Mouse (Mus musculus) cerebellum, adult 9-11 months (tissue): Measurements from ENCODE around the gene Dusp15.

ENCODE experiments used
- DNase-seq: peaks from one replicate; pipeline ENCODE4 v3.0.0; 2022

Dusp15 gene

DNA sequence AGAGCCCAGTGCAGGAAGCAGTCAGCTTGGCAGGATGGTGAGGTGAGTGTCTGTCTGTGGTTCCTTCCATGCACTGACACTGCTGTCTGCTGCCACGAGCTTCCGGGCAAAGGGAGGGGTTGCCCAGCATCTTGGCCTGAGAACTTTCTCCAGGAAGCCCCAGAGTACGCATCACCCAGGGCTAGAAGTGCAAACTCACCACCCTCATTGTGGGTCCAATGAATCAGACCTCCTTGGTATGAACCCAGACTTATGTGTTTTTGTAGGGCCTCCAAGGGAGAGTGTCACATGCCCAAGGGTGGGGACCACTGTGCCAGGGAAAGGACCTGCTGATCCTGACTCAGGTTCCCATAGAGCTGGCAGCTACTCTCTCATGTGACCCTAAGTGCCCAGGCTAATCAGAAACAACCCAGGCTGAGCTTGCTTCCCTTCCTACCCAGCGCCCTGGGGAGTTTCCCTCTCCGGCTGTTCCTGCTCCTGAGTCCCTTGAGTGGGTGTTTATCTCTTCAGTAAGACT, 47.3 kb downstream of the Dusp15 start:
- peak; percentile 2 for DNase-seq

DNA sequence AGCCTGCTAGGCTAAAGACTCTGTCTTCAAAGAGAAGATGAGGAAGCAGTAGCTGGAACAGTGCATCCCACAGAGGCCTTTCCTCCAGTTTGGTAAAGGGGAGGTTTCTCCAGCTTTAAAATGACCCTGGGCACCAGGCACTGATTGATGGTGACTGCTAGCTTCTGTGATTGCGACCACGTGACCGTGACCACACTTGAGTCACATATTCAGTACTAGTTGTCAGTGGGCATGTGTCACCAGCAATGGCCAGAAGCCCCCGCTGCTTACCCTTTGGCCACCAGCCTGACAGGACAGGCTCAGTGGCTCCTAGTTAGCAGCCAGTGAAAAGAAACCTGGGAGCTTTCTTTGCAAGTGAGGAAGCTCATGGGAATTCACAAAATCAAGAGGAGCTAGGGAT, 47.9 kb downstream of the Dusp15 start:
- no peak for DNase-seq

DNA sequence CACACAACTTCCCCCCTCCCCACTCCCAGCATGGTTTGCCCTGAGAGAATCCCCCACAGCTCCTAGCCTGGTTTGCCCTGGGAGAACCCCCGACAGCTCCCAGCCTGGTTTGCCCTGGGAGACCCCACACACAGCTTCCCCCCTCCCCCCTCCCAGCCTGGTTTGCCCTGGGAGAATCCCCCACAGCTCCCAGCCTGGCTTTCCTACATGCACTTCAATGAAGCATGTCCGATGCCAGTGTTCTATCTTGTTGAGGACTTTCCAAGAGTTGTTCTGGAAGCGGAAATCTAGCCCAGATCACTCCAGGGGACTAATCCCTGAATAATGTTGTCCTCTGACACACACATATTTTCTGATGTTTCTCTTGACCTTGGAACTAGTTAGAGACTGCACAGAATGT, 48.8 kb downstream of the Dusp15 start:
- peak; percentile 16 for DNase-seq

DNA sequence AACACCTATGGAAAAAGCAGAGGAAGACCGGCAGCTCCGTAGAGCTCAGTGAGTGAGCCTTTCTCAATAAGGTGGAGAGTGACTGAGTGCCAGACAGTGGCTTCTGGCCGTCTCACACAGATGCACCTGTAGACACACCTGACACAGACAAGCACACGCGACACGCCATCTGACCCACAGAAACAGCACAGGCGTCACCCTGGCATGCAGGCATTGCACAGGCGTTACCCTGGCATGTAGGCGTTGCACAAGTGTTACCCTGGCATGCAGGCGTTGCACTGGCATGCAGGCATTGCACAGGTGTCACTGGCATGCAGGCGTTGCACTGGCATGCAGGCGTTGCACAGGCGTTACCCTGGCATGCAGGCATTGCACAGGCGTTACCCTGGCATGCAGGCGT, 50.2 kb downstream of the Dusp15 start:
- no peak for DNase-seq

DNA sequence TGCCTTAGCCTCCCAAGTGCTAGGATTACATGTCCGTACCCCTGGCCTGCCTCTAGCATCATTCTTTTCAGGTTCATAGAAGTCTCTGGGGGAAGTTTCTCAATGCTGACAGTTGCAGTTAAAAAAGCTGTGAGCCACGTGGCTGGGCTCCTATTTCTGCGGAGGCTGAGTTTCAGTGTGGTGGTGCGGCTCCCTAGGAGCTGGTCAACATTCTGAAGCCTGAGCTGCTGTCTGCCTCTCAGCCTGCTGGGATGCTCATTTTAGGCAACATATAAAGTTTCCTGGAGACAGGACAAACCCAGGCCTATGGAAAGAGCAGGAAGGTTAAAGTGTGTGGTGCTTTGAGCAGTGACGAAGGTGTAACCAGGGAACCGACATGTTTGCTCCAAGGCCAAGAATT, 52.5 kb downstream of the Dusp15 start:
- no peak for DNase-seq

DNA sequence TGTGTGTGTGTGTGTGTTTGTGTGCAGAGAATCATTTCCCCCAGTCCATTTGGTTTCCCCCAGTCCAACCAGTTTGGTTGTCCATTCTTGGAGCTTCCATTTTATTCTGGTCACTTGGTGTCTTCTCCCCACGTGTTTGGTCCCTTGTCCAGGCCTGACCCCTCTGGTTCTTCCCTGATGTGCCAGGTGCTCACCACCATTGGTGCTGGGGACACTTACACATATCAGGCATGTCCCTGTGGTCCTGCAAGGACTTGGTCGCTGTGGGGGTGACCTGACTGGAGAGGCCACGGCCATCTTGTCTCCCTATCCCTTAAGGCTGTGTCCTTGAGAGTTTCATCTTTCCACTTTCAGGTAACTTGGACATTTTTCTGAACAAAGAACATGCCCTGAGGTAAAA, 54.6 kb downstream of the Dusp15 start:
- DNase-seq = no peak

DNA sequence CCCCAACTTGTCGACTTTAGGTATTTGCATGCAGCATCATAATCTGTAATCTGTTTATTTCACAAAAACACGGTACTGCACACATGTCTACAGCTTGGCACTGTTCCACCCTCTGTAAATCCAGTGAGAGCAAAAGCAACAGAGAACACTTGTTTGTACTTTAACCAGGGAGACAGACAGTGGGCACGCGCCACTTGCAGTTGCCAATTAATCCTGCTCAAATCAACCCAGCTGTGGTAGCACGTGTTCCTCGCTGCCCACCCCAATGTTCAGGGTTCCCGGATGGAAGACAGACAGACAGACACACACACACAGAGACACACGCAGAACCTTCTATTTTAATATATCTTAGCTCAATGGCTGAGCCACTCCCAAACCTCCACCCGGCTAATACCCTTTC, 55.7 kb downstream of the Dusp15 start:
- DNase-seq = no peak
